Mouse (Mus musculus): ENCODE measurements around the gene Pclo.

- TF ChIP-seq RAD21 (IDR thresholded peaks at IDR 0.05; ENCODE audit: low read depth, low read length) (no peak), CHD2 (IDR thresholded peaks at IDR 0.05; ENCODE audit: low read length) (no peak), CTCF (IDR thresholded peaks at IDR 0.05 in 2 of 3, conservative IDR thresholded peaks at IDR 0.05 in 1 of 3; ENCODE audit: control insufficient read depth in 1 of 3, insufficient read depth in 1 of 3, low read depth in 2 of 3, low read length in 3 of 3, poor library complexity in 1 of 3, severe bottlenecking in 1 of 3) (no peak)
These were observed 60.9 kb downstream of the Pclo start for GRCm38 (mm10) chr5:14575626-14576025.
